Mouse (Mus musculus) heart, postnatal 0 days (tissue): ENCODE data around the gene Csf1. TPM values are rescaled to one million over a fixed set of nuclear protein-coding genes. Genes with fewer than 3 reads are reported as not detected.
A peak's percentile ranks its signal among the peaks of the same experiment; 100 is the strongest.

Source experiments
- ATAC-seq: fragments of 200-750 bp; cut with Nextera tagmentation; 2 replicates; pipeline ENCODE4 v1.8.0; 2017; ENCODE audit warnings: low read depth, moderate number of reproducible peaks, moderate library complexity; ENCODE audit not compliant: insufficient read depth
- DNase-seq: peaks from one replicate; pipeline ENCODE4 v3.0.0-alpha.2; 2016; ENCODE audit warnings: low spot score
- H3K27ac ChIP-seq: fragments of 300-500 bp; sonication (generic); 2 replicates; pipeline ENCODE4 v1.5.1; 2014; ENCODE audit warnings: low read depth, mild to moderate bottlenecking
- H3K27me3 ChIP-seq: fragments of 300-500 bp; sonication (generic); 2 replicates; pipeline ENCODE4 v1.6.1; 2014; ENCODE audit warnings: low read length, mixed read lengths; ENCODE audit not compliant: control insufficient read depth, insufficient read depth
- H3K36me3 ChIP-seq: fragments of 300-500 bp; sonication (generic); replicated peaks from 2 replicates; pipeline ENCODE4 v1.6.1; 2014; ENCODE audit warnings: low read length, mixed read lengths; ENCODE audit not compliant: control insufficient read depth, insufficient read depth
- H3K4me1 ChIP-seq: fragments of 300-500 bp; sonication (generic); 2 replicates; pipeline ENCODE4 v1.6.1; 2014; ENCODE audit warnings: antibody characterized with exemption; ENCODE audit not compliant: control insufficient read depth, insufficient read depth
- H3K4me2 ChIP-seq: fragments of 300-500 bp; sonication (generic); 2 replicates; pipeline ENCODE4 v1.6.1; 2014; ENCODE audit warnings: low read depth, mild to moderate bottlenecking, low read length, moderate library complexity
- H3K4me3 ChIP-seq: fragments of 300-500 bp; sonication (generic); 2 replicates; pipeline ENCODE4 v1.5.1; 2014; ENCODE audit warnings: low read depth, low read length
- H3K9ac ChIP-seq: fragments of 300-500 bp; sonication (generic); replicated peaks from 2 replicates; pipeline ENCODE4 v1.6.1; 2014; ENCODE audit warnings: low read depth, low read length, mixed read lengths
- H3K9me3 ChIP-seq: fragments of 300-500 bp; sonication (generic); replicated peaks from 2 replicates; pipeline ENCODE4 v1.6.1; 2016; ENCODE audit warnings: low read length; ENCODE audit not compliant: control insufficient read depth
- CTCF ChIP-seq: IDR thresholded peaks from 2 replicates; pipeline ENCODE4 v1.5.1; 2016; ENCODE audit warnings: antibody characterized with exemption, control low read depth, low read depth
- EP300 ChIP-seq: IDR thresholded peaks from 2 replicates; pipeline ENCODE4 v1.6.1; 2016; ENCODE audit warnings: antibody characterized with exemption, low read depth
- WGBS: fragments of 180-500 bp; shearing (Covaris S2); extraction: QIAGEN DNeasy Blood & Tissue Kit; methylation state at CpG from one replicate; pipeline ENCODE4 v1.1.7; 2014; 5-methylcytosine and 5-hydroxymethylcytosine counted together
- polyA plus RNA-seq: library from polyadenylated mRNA; unstranded; fragments of >200 nt; fragmentation: Nextera tagmentation; extraction: Ambion mirVana; gene quantifications from 2 replicates; pipeline ENCODE4 v1.2.1, GENCODE M21; 2015
- total RNA-seq: library from RNA; depleted of rRNA; stranded (reverse); fragments of >200 nt; gene quantifications from 2 replicates; pipeline ENCODE4 v1.2.3, GENCODE M21; 2014; ENCODE audit warnings: low replicate concordance

The Csf1 gene
- total and polyA plus RNA-seq, 2 experiments from 2014 or later: 7.7 to 23.6 TPM

DNA sequence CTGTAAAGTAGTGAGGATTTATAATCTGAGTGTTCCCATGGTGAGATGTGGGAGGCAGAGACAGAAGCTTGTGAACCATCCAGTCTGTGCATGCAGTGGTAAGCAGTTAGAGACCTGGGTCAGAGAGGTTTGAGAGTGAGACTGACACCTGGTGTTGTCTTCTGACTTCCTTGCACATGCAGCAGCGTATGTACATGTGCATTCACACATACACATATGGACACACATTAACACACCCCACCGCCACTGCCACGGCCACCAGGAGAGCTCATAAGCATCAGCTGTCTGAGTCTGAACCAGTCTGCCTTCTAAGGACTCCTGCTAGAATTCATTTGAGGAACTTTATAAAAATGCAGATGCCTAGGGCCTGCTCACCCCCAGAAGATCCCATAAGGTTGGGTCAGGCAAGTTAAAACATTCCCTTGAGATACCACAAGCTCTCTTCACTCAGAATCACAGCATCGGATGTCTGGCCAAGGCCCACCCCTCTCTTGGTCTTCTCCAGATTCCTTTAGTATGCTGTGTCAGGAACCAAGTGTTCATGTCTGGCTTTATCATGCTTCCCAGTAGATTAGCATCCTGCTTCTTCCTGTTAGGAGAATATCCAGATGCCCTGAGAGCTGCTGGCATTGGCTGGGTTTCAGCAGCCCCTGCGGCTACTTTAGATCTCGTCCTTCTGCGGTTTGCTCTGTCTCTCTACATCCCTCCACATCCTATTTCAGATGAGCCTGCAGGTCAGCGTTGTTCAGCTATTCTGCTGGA, 42.1 kb upstream of the Csf1 start:
- 43% methylated on average over 8 of the region's 8 CpGs for WGBS
- DNase-seq: no peak
- no peaks in the 10 kb centered on the region for H3K4me1 ChIP-seq

DNA sequence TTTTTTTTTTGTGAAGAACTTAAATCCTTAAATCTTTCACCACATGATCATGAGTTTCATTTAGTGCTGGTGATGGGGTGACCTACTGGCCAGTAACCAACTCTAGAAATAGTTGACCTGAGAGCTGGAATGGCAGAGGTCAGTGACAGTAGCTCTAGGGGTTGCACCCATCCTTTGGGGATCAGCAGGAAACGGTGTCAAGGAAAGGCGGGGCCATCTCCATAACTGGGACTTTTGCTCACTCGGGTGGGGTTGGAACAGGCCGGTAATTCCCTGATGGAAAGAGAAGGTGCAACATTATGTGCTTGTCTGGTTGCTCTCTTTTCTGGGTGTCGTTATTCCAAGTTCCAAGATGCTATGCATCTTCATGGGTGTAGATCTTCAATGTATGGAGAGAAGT, 38.7 kb upstream of the Csf1 start:
- Histone ChIP-seq H3K4me2 (no peak overlapping the region), H3K4me1 (peaks cover 2% of the 10 kb centered on the region), H3K27me3 (no peaks in the 10 kb centered on the region), H3K9ac (no peak overlapping the region), H3K27ac (no peak overlapping the region), H3K9me3 (no peaks in the 10 kb centered on the region), H3K4me3 (no peak overlapping the region), H3K36me3 (no peaks in the 10 kb centered on the region)
- WGBS: 76% methylated on average over 5 of the region's 5 CpGs
- TF ChIP-seq CTCF: no peak
- no peak for TF ChIP-seq EP300
- ATAC-seq (no peak), DNase-seq (no peak)

More for the DNA sequence above, 42.1 kb upstream of the Csf1 start:
- H3K27ac ChIP-seq: no peak overlapping the region
- H3K9me3 ChIP-seq: no peaks in the 10 kb centered on the region
- H3K9ac ChIP-seq: no peak overlapping the region
- TF ChIP-seq CTCF: no peak
- no peak for TF ChIP-seq EP300
- no peaks in the 10 kb centered on the region for H3K27me3 ChIP-seq
- no peak overlapping the region for H3K4me2 ChIP-seq
- ATAC-seq: 0 out of 2 replicates have a peak, but pooled peaks have one; percentile 39
- H3K36me3 ChIP-seq: no peaks in the 10 kb centered on the region
- H3K4me3 ChIP-seq: no peak overlapping the region

DNA sequence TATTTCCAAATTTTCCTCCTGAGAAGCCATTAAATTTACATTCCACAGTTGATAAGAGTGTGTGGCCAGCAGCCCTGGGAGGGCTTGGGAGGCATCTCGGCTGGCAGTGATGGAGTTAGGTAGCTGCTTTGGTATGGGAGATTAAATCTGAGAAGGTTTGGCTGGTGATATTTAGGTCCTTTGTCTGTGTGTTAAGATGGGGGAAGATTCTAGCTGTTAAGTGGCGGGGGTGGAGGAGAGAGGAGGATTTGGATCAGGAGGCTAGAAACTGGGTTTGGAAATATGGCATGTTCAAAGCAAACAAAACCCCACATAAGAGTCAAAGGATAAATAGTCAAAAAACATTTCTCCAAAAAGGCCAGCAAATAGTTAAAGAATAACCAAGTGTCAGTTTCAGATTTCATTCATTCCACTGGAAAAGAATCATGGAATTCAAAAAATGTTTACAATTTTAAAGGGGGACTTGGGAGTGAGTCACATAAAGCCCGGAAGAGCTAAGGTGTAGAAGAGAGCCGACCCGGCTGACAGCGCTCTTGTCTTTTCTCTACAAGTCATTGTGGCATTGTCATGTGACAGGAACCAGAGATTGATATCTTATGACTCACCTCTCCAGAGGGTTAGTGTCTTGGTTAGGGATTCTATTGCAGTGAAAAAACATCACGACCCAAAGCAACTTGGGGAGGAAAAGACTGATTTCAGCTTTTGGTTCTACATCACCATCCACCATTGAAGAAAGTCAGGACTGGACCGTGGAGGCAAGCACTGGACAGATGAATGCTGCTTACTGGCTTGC, 36.1 kb upstream of the Csf1 start:
- Histone ChIP-seq H3K4me2 (no peak overlapping the region), H3K27me3 (no peaks in the 10 kb centered on the region), H3K9me3 (no peaks in the 10 kb centered on the region), H3K27ac (no peak overlapping the region), H3K4me1 (peaks cover 13% of the 10 kb centered on the region), H3K4me3 (no peak overlapping the region), H3K36me3 (no peaks in the 10 kb centered on the region), H3K9ac (no peak overlapping the region)
- TF ChIP-seq CTCF: no peak
- no peak for TF ChIP-seq EP300
- WGBS: 63% methylated on average over 8 of the region's 8 CpGs
- no peak for DNase-seq
- ATAC-seq: no peak

DNA sequence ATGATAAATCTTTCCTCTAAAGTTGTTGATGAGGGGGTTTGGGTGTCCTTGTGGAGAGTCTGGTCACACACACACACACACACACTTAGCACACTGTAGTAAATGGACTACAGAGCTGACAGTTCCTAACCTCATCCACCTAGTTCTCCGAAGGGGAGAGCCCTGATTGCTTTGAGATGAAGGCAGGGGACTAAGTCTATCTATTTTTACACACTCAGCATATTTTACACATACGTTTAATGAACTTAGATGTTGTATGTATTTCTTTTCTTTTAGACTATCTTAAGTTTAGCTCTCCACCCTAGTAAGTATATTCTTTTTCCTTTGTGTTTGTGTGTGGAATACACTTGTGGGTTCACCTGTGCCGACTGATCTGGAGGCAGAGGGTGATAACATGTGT, 34.6 kb upstream of the Csf1 start:
- Histone ChIP-seq H3K27me3 (no peaks in the 10 kb centered on the region), H3K4me2 (no peak overlapping the region), H3K4me1 (peaks cover 13% of the 10 kb centered on the region), H3K4me3 (no peak overlapping the region), H3K36me3 (no peaks in the 10 kb centered on the region), H3K9me3 (no peaks in the 10 kb centered on the region), H3K27ac (no peak overlapping the region), H3K9ac (no peak overlapping the region)
- no peak for ATAC-seq
- WGBS: 83% methylated on average over 3 of the region's 3 CpGs
- no peak for DNase-seq
- TF ChIP-seq CTCF (no peak), EP300 (no peak)

DNA sequence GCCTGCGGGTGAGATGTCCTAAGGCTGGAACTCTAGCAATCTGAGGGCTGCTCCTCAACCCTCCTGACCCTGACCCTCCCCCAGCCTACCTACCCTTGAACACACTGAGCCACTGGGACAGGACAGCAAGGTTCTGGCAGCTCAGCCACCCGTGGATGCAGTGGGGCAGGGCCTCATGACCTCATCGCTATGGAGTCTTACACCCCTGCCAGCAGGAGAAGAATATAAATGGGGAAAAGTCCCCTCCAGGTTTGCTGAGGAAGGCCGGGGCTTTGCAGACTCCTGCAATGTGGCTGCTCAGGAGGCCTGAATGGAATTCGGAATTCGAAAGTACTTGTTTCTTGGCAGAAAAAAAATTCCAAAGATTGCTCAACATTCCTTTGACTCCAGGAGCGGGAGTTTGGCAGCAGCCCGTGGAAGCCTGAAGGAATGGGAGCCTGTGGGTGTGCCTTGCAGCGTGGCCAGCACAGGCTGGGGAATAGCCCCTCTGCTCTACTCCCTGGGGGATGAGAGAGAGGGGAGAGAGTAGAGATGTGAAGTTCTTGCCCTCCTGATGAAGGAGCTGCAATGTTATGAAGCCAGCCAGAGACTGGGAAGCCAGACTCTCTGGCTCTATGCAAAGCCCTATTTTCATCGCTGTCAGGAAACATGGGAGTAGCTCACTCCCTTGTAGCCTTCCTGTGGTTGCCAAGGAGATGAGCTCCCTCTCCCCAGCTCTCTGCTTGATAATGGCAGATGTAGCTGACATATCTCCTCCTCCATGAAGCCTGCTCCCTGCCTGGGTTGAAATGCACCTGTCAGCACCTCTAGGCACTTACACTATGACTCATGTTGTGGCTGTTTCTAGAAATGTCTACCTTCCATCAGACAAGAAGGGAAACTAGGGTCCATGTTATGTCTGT, 33.3 kb upstream of the Csf1 start:
- ATAC-seq (peak; percentile 75), DNase-seq (peak; percentile 67)
- Histone ChIP-seq H3K27ac (peak overlapping the region; percentile 85), H3K9ac (peak overlapping the region; percentile 43; the same call in 1 of the 2 replicates), H3K27me3 (no peaks in the 10 kb centered on the region), H3K4me3 (0 out of 2 replicates have a peak overlapping the region, but pooled peaks have one; percentile 2), H3K36me3 (no peaks in the 10 kb centered on the region), H3K4me1 (peaks cover 13% of the 10 kb centered on the region), H3K4me2 (peak overlapping the region; percentile 27; the same call in 1 of the 2 replicates), H3K9me3 (no peaks in the 10 kb centered on the region)
- 13% methylated on average over 10 of the region's 10 CpGs for WGBS
- no peak for TF ChIP-seq EP300
- no peak for TF ChIP-seq CTCF
